Mouse (Mus musculus) stomach, embryonic 14.5 days (tissue): ENCODE results near the gene Adk. TPM values are rescaled to one million over a fixed set of nuclear protein-coding genes. Genes with fewer than 3 reads are reported as not detected.

ENCODE experiments used
- ATAC-seq: fragments of 200-750 bp; cut with Nextera tagmentation; 2 replicates; pipeline ENCODE4 v1.8.0; 2017; ENCODE audit warnings: low read depth, moderate TSS enrichment; ENCODE audit not compliant: insufficient number of reproducible peaks, insufficient read depth, low FRiP score
- H3K27ac ChIP-seq: fragments of 300-500 bp; sonication (generic); 2 replicates; pipeline ENCODE4 v1.5.1; 2014; ENCODE audit warnings: mild to moderate bottlenecking, low read length, moderate library complexity, mixed read lengths
- H3K27me3 ChIP-seq: fragments of 300-500 bp; sonication (generic); 2 replicates; pipeline ENCODE4 v1.6.1; 2014; ENCODE audit warnings: low read length, control low read depth, mixed read lengths; ENCODE audit not compliant: control insufficient read depth, insufficient read depth
- H3K36me3 ChIP-seq: fragments of 300-500 bp; sonication (generic); 2 replicates; pipeline ENCODE4 v1.6.1; 2014; ENCODE audit warnings: mild to moderate bottlenecking, control low read depth, low read length, moderate library complexity, mixed read lengths; ENCODE audit not compliant: control insufficient read depth, insufficient read depth
- H3K4me1 ChIP-seq: fragments of 300-500 bp; sonication (generic); 2 replicates; pipeline ENCODE4 v1.6.1; 2014; ENCODE audit warnings: low read length, control low read depth, mixed read lengths; ENCODE audit not compliant: control insufficient read depth, insufficient read depth
- H3K4me2 ChIP-seq: fragments of 300-500 bp; sonication (generic); replicated peaks from 2 replicates; pipeline ENCODE4 v1.6.1; 2014; ENCODE audit warnings: low read depth, low read length, control low read depth
- H3K4me3 ChIP-seq: fragments of 300-500 bp; sonication (generic); 2 replicates; pipeline ENCODE4 v1.5.1; 2014; ENCODE audit warnings: low read depth, low read length, control low read depth
- H3K9ac ChIP-seq: fragments of 300-500 bp; sonication (generic); replicated peaks from 2 replicates; pipeline ENCODE4 v1.6.1; 2014; ENCODE audit warnings: low read depth, mild to moderate bottlenecking, control low read depth, low read length, moderate library complexity, mixed read lengths
- H3K9me3 ChIP-seq: fragments of 300-500 bp; sonication (generic); 2 replicates; pipeline ENCODE4 v1.6.1; 2016; ENCODE audit warnings: low read depth, low read length, control low read depth; ENCODE audit not compliant: control insufficient read depth
- WGBS: fragments of 180-500 bp; shearing (Covaris S2); extraction: QIAGEN DNeasy Blood & Tissue Kit; methylation state at CpG from one replicate; pipeline ENCODE4 v1.1.7; 2014; 5-methylcytosine and 5-hydroxymethylcytosine counted together
- polyA plus RNA-seq: library from polyadenylated mRNA; unstranded; fragments of >200 nt; fragmentation: Nextera tagmentation; extraction: Ambion mirVana; gene quantifications from 2 replicates; pipeline ENCODE4 v1.2.1, GENCODE M21; 2014

The Adk gene
- polyA plus RNA-seq, 1 experiment from 2014 or later, result 139 TPM

DNA sequence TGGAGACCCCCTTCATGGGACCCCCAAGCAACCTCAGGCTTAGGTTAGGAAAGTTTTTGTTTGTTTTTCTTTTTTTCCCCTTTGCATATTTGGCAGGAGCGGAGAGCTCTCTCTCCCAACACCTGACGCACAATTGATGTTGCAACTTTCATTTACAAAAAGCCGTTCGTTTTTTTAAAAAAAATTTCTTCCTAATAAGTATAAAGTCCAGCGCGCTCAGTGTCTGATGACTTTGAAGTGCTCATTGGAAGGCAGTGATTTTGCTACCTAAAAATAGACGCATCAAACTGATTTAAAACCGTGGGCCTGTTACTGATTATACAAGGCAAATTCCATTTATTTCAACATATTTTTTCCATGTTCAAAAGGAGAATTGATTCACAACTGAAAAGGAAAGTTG is 777 bp downstream of the Adk start:
- 5% methylated on average over 8 of the region's 8 CpGs for WGBS
- H3K36me3 ChIP-seq, result no peaks in the 10 kb centered on the region
- no peak overlapping the region for H3K9ac ChIP-seq
- H3K9me3 ChIP-seq, result no peaks in the 10 kb centered on the region
- no peaks in the 10 kb centered on the region for H3K27me3 ChIP-seq
- no peak overlapping the region for H3K27ac ChIP-seq
- peak overlapping the region; percentile 94 for H3K4me3 ChIP-seq
- 0 out of 2 replicates have a peak, but pooled peaks cover 4% of the 10 kb centered on the region for H3K4me1 ChIP-seq
- ATAC-seq, result no peak
- H3K4me2 ChIP-seq, result peak overlapping the region; percentile 60

- H3K4me3 ChIP-seq, result peak overlapping the region; percentile 94; the same call in 1 of the 2 replicates
- 0 out of 2 replicates have a peak, but pooled peaks cover 4% of the 10 kb centered on the region for H3K4me1 ChIP-seq
- H3K9ac ChIP-seq, result no peak overlapping the region
- H3K27ac ChIP-seq, result no peak overlapping the region
- H3K9me3 ChIP-seq, result no peaks in the 10 kb centered on the region
- H3K27me3 ChIP-seq, result no peaks in the 10 kb centered on the region
- no peak for ATAC-seq
- WGBS, result 45% methylated on average over 7 of the region's 7 CpGs
- peak overlapping the region; percentile 60 for H3K4me2 ChIP-seq
- no peaks in the 10 kb centered on the region for H3K36me3 ChIP-seq
Measured at GRCm38 (mm10) chr14:21053586-21053985, 1.2 kb downstream of the Adk start.

- no peak overlapping the region for H3K4me2 ChIP-seq
- 73% methylated on average over 2 of the region's 2 CpGs for WGBS
- H3K27ac ChIP-seq, result no peak overlapping the region
- no peaks in the 10 kb centered on the region for H3K36me3 ChIP-seq
- H3K9ac ChIP-seq, result no peak overlapping the region
- no peak overlapping the region for H3K4me3 ChIP-seq
- no peaks in the 10 kb centered on the region for H3K9me3 ChIP-seq
- H3K4me1 ChIP-seq, result peaks cover under 1% of the 10 kb centered on the region; the same call in 1 of the 2 replicates
- H3K27me3 ChIP-seq, result no peaks in the 10 kb centered on the region
- no peak for ATAC-seq
Measured at GRCm38 (mm10) chr14:21058972-21059371, 6.6 kb downstream of the Adk start.

DNA sequence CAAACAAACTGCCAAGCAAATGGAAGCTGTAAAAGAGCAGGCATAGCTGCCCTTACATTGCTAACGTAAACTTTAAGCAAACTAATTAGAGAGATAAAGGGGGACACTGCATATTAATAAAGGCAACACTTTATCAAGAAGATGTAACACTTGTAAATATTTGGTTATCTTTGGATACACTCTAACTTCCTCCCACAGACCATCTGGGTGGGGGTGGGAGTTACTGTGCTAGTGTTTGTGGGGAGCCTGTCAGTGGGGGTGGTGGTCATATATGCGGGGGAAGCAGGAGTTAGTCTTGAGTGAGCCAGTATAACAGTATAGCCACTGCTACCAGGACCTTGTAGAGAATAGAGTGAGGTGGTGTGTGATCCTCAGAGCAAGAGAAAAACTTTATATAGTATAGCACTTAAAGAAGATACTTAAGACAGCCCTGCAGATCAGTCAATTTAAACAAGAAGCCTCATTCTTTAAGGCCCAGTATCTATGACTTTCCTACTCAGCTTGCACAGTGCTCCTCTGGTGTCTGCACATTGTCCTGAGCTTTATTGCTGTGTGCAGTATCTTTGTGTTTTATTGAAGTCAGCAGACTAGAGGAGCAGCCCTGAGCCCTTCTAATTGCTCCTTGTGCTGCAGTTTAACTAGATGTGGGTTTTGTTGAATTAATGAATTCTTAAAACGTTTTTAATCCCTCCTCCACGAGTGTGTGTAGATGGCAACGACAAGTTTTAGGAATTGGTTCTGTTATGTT is 10.6 kb downstream of the Adk start:
- Histone ChIP-seq H3K4me1 (peaks cover 6% of the 10 kb centered on the region; the same call in 1 of the 2 replicates), H3K9me3 (no peaks in the 10 kb centered on the region), H3K4me2 (no peak overlapping the region), H3K27me3 (no peaks in the 10 kb centered on the region), H3K4me3 (no peak overlapping the region), H3K27ac (no peak overlapping the region), H3K9ac (no peak overlapping the region), H3K36me3 (no peaks in the 10 kb centered on the region)
- ATAC-seq, result no peak
- WGBS, result 48% methylated on average over 5 of the region's 5 CpGs

DNA sequence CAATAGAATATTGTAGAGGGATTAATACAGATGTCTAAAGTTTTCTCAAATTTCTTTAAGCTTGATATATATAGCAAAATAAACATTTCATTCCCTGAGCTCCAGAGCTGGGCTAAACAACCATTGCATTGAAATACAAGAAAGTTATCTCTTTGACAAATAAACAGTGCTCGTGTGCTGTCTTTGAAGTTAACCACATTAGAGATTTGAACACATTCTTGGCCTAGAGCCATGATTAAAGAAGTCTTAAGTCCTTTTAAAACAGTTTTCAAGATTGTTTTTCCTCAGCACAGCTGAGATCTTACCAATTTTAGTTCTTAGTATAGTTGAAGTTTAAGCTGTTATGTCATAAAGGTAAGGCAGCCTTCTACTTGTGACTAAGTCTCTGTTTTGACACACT is 11.9 kb downstream of the Adk start:
- 10% methylated on average over 1 of the region's 1 CpGs for WGBS
- H3K4me2 ChIP-seq, result no peak overlapping the region
- ATAC-seq, result no peak
- H3K4me1 ChIP-seq, result peaks cover 6% of the 10 kb centered on the region; the same call in 1 of the 2 replicates
- H3K9ac ChIP-seq, result no peak overlapping the region
- no peaks in the 10 kb centered on the region for H3K9me3 ChIP-seq
- H3K27me3 ChIP-seq, result no peaks in the 10 kb centered on the region
- no peak overlapping the region for H3K27ac ChIP-seq
- H3K36me3 ChIP-seq, result no peaks in the 10 kb centered on the region
- no peak overlapping the region for H3K4me3 ChIP-seq

GRCm38 (mm10) chr14:21065490-21066162 is 13.3 kb downstream of the Adk start:
- no peak overlapping the region for H3K4me2 ChIP-seq
- H3K9me3 ChIP-seq, result no peaks in the 10 kb centered on the region
- no peaks in the 10 kb centered on the region for H3K27me3 ChIP-seq
- peaks cover 6% of the 10 kb centered on the region; the same call in 1 of the 2 replicates for H3K4me1 ChIP-seq
- no peak overlapping the region for H3K4me3 ChIP-seq
- H3K27ac ChIP-seq, result no peak overlapping the region
- WGBS, result 37% methylated on average over 8 of the region's 8 CpGs
- H3K9ac ChIP-seq, result no peak overlapping the region
- no peaks in the 10 kb centered on the region for H3K36me3 ChIP-seq
- no peak for ATAC-seq

GRCm38 (mm10) chr14:21069594-21069993 is 17.2 kb downstream of the Adk start:
- Histone ChIP-seq H3K36me3 (no peaks in the 10 kb centered on the region), H3K4me1 (peaks cover 4% of the 10 kb centered on the region; the same call in 1 of the 2 replicates), H3K27ac (no peak overlapping the region), H3K4me2 (no peak overlapping the region), H3K9ac (no peak overlapping the region), H3K4me3 (no peak overlapping the region), H3K9me3 (no peaks in the 10 kb centered on the region), H3K27me3 (no peaks in the 10 kb centered on the region)
- no peak for ATAC-seq
- WGBS, result 87% methylated on average over 5 of the region's 5 CpGs

DNA sequence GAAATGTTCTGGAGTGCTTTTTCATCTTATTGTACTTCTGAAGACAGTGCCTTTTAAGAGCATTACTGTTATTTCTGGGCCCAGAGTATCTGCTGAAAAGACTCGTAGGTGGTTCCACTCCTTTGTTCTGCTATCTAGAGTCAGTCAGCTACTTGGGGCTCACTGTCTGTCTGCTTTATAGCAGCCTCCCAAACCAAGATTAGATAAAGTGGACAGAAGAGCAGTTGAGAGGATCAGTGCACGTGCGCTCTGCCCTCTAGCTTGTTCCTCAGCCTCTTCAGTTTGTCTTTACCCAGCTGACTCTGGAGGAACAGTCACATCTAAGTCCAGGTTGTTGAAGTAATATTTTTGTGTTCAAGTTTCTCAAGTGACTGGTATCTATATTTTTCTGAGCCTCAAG is 21.6 kb downstream of the Adk start:
- Histone ChIP-seq H3K27me3 (no peaks in the 10 kb centered on the region), H3K9ac (no peak overlapping the region), H3K4me1 (peaks cover 17% of the 10 kb centered on the region), H3K27ac (no peak overlapping the region), H3K4me2 (no peak overlapping the region), H3K9me3 (no peaks in the 10 kb centered on the region), H3K36me3 (no peaks in the 10 kb centered on the region), H3K4me3 (no peak overlapping the region)
- 53% methylated on average over 3 of the region's 3 CpGs for WGBS
- no peak for ATAC-seq
